Mouse (Mus musculus): Measurements from ENCODE around the gene Mcl1.

DNA sequence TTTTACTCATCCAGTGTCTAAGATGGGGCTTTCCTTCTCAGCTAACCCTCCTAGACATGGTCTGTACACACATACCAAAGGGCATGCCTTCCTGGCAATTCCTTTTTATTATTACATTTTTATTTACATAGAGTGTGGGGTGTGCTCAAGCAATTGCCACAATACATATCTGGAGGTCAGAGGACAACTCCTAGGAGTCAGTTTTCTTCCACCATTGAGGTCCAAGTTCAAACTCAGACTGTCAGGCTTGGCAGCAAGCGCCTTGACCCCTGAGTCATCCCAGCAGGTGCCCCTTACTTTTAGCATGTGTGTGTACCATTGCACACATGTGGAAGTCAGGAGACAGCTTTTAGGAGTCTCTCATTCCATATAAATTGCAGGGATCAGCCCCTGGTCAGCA, 44.6 kb upstream of the Mcl1 start:
- TF ChIP-seq CTCF (IDR thresholded peaks at IDR 0.05; ENCODE audit: borderline replicate concordance, insufficient read depth, low read depth, low read length) (no peak), POLR2A (IDR thresholded peaks at IDR 0.05; ENCODE audit: borderline replicate concordance, insufficient read depth, low read length) (no peak)
